Mouse (Mus musculus) inflammation-experienced regulatory T-cells, adult 6 months (primary cell): ENCODE results near the gene Mta3. TPM values are rescaled to one million over a fixed set of nuclear protein-coding genes. Genes with fewer than 3 reads are reported as not detected.

ENCODE experiments used
- ATAC-seq: one replicate; pipeline ENCODE4 v1.8.0; 2017
- polyA plus RNA-seq, 3 experiments: library from polyadenylated mRNA; unstranded; fragments of 100-300 nt; shearing (Covaris generic); gene quantifications; one replicate each; pipeline ENCODE4 v1.2.1; 2017

The Mta3 gene
- polyA plus RNA-seq, 3 experiments from 2014 or later = 70.5 to 87.9 (median 74.9) TPM

- ATAC-seq = no peak
Measured at GRCm38 (mm10) chr17:83767064-83767463, 61.1 kb downstream of the Mta3 start.

- no peak for ATAC-seq
Measured at GRCm38 (mm10) chr17:83768309-83768708, 62.3 kb downstream of the Mta3 start.

DNA sequence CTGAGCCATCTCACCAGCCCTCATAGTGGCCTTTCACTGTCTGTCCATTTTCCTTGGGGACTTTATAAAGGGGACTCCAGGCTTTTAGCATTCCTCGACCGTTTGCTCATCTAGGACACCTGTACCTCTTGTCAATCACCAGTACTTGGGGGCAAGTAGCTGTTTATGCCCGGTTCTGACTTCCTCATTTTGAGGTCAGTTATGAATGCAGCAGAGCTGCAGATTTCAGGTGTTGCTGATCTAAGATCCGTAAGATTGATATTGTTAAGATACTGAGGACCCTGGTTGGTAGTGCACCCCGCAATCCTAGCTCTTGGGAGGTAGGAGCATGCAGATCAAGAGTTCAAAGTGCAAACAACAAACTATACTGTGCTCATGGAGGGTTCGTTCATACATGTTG is 64.4 kb downstream of the Mta3 start:
- no peak for ATAC-seq

GRCm38 (mm10) chr17:83770931-83771330 is 65.0 kb downstream of the Mta3 start:
- ATAC-seq = no peak

- ATAC-seq = no peak
Measured at GRCm38 (mm10) chr17:83772110-83772509, 66.1 kb downstream of the Mta3 start.

DNA sequence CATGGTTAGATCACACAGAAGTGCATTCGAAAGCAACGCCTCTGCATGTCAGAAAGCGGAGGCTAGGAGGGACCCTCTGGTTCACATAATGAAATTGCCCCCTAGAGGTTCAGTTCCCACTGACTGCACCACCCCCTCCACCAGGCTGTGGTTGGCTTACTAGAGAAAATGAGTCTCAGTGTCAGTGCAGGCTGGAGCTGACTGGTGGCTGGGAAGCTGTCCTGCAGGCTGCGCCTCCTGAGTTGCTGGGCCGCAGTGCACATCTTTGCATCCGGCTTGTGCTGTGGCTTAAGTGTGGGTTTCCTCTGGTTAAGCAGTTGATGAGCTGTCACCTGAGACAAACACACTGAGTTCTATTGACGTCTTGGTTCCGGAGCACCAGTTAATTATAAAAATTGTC is 66.7 kb downstream of the Mta3 start:
- ATAC-seq = peak; percentile 76

DNA sequence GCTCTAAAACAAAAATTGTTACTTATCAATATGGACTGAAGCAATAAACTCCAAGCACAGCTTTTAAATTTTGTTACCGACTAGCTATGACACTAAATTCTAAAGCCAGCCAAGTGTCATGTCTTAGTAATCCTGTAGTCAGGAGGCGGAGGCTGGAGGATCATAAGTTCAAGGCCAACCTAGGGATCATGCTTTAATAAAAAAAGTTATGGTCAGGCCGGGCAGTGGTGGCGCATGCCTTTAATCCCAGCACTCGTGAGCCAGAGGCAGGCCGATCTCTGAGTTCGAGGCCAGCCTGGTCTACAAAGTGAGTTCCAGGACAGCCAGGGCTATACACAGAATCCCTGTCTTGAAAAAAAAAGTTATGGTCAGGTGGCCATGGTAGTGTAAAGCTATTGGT is 71.0 kb downstream of the Mta3 start:
- ATAC-seq = no peak

- ATAC-seq = no peak
Measured at GRCm38 (mm10) chr17:83777462-83778051, 71.6 kb downstream of the Mta3 start.

- ATAC-seq = no peak
Measured at GRCm38 (mm10) chr17:83780228-83780627, 74.3 kb downstream of the Mta3 start.

DNA sequence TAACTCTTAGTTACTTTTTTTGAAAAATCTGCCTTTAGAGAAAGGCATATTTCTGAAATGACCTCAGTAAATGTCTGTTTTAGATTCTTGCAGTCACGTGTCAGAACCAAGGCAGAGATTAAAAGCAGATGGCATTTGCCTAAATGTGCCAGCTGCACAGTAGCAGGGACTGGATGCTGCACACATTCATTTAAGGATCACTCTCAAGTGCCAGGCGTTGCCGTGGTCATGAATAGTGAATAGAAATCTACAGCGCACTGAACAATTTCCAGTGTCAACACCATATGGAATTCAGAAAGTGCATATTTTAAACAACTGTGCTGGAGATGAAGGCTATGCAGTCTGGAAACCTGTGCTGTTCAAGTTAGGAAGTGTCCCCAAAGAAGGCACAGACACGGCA is 76.8 kb downstream of the Mta3 start:
- ATAC-seq = no peak

DNA sequence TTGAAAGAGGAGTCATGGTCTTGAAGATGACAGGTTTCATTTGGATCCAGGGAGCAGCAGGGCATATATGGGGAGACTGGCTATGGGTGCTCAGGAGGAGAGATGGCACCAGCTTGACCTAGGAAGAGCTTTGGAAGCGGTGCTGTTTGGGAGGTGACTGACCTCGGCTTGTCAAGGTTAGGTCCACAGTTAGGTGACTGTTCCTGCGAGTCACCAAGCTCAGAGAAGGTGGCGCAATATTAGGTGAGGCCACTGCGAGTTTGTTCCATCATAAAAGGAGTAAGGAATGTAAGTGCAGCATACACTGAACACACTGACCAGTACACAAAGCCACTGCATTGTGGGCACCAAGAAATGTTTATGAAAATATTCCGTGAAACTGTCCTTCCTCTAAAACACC is 80.5 kb downstream of the Mta3 start:
- no peak for ATAC-seq

DNA sequence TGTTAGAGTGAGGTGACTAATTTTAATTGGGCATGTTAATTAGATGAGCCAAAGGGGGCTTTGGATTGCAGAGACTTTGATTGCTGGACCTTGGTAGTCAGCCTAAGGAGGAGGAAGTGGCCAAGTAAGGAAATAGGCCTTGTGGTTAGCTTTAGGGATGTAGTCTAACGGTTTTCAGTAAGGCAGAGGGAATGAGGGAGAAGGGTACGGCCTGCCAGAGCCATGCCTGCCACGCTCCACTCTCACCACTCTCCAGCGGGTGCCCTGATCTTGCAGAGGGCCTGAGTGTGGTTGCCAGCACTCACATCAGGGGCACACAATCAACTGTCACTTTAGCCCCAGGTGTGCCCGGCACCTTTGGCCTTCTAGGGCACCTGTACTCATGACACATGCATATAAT is 84.2 kb downstream of the Mta3 start:
- no peak for ATAC-seq

- no peak for ATAC-seq
Measured at GRCm38 (mm10) chr17:83792388-83792787, 86.4 kb downstream of the Mta3 start.

DNA sequence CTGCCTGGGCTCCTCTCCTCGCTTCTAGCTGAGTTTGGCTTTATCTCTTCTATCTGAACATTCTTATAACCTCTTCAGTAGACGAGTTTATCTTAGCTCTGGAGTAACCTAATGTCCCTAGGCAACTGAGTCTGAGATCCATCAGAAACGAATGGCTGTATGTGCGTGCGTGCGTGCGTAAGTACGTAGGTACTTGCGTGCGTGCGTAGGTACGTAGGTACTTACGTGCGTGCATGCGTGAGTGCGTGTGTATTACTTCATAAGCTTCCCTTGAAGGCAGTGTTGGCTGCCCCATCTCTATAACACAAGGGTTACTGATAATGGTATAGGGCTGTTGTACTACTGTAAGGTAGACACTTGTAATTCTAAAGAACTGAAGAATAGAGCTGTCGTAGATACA is 89.2 kb downstream of the Mta3 start:
- ATAC-seq = no peak

GRCm38 (mm10) chr17:83799506-83800050 is 93.6 kb downstream of the Mta3 start:
- ATAC-seq = no peak

DNA sequence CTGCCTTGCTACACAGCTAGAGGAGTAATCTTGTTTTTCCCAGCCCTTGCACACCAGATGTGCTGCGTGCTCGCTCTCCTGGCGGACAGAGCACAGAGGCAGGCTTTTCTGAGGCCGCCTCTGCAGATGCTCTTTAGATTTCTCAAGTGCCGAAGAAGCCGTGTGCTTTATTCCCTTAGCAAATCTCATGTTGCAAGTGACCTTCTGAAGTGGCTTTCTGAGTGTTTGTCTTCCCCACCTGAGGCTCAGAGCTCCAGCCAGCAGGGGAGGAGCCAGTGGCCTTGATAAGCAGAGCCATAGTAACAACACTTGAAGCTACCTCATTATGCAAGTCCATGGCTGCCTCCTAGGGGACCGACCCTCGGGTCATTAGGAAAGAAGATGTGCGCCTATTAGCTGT is 98.0 kb downstream of the Mta3 start:
- ATAC-seq = no peak

DNA sequence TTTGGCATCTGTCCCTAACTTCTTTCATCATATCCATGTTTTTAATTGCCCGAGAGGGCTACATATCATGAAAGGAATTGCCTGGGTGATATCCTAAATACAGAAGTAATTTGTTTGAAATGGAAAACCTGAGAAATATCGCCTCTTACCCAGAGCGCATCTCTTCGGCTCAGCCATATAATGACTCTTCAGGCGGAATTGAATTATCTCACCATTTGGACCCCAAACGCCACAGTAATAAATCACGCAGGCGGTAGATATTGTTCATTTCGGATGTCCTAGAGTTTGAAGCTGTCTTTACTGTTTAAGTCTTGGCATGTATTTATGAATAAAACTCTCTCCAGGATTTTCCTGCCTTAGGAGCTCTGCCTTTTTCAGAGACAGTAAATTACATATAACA is 99.1 kb downstream of the Mta3 start:
- ATAC-seq = no peak

GRCm38 (mm10) chr17:83807345-83807744 is 101.4 kb downstream of the Mta3 start:
- no peak for ATAC-seq

GRCm38 (mm10) chr17:83807778-83808398 is 101.9 kb downstream of the Mta3 start:
- peak; percentile 61 for ATAC-seq

GRCm38 (mm10) chr17:83808476-83809098 is 102.6 kb downstream of the Mta3 start:
- no peak for ATAC-seq

GRCm38 (mm10) chr17:83809197-83809829 is 103.3 kb downstream of the Mta3 start:
- ATAC-seq = no peak

DNA sequence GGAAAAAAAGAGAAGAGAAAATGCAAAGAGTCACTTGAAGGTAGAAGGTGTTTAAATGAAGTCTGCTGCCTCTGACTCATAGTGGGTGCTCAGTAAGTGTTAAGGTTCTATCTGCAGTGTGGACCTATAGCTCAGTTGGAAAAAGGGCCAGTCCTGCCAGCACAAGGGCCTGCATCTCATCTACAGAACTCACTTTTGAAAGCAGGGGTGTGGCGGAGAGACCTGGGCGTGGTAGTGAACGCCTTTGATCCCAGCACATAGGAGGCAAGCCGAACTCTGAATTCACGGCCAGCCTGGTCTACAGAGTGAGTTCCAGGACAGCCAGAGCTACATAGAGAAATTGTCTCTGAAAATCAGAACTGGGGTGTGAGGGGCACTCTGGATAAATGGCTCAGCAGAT is 104.3 kb downstream of the Mta3 start:
- ATAC-seq = no peak

- ATAC-seq = no peak
Measured at GRCm38 (mm10) chr17:83812200-83812944, 106.4 kb downstream of the Mta3 start.
